Mouse (Mus musculus) spleen, adult 18-20 months (tissue): ENCODE measurements at regions not wholly inside any gene's neighbourhood (a gene's known extent, or its start where the extent isn't known, plus 50 kb on each side); places are given as distances from the start of the nearest gene placed in this dataset.
"Not testable (repeated sequence)": the region's sequence is repeated elsewhere in the genome, so short reads cannot be mapped to it uniquely, and the experiment has no call there.

Source experiments
- DNase-seq, 2 experiments: peaks; one replicate each; pipeline ENCODE4 v3.0.0; 2022; ENCODE audit warnings: mixed read lengths in 2 of 2

GRCm38 (mm10) chr4:10344147-10344546 is 530.2 kb upstream of the 2610301B20Rik start:
- DNase-seq = no peak

GRCm38 (mm10) chr4:10351876-10352627 is 522.2 kb upstream of the 2610301B20Rik start:
- no peak for DNase-seq

GRCm38 (mm10) chr4:10357572-10357971 is 516.7 kb upstream of the 2610301B20Rik start:
- no peak for DNase-seq

GRCm38 (mm10) chr4:10389790-10390189 is 484.5 kb upstream of the 2610301B20Rik start:
- DNase-seq = no peak

GRCm38 (mm10) chr4:10397249-10397648 is 477.0 kb upstream of the 2610301B20Rik start:
- DNase-seq = no peak

- no peak for DNase-seq
Observed at GRCm38 (mm10) chr4:10398075-10398474, 476.2 kb upstream of the 2610301B20Rik start.

- no peak for DNase-seq
Observed at GRCm38 (mm10) chr4:10399649-10400048, 474.6 kb upstream of the 2610301B20Rik start.

GRCm38 (mm10) chr4:10402928-10403327 is 471.4 kb upstream of the 2610301B20Rik start:
- DNase-seq = no peak

GRCm38 (mm10) chr4:10404438-10404837 is 469.9 kb upstream of the 2610301B20Rik start:
- no peak for DNase-seq

- DNase-seq = no peak
Observed at GRCm38 (mm10) chr4:10405102-10405501, 469.2 kb upstream of the 2610301B20Rik start.

- DNase-seq = no peak
Observed at GRCm38 (mm10) chr4:10414274-10414673, 460.0 kb upstream of the 2610301B20Rik start.

GRCm38 (mm10) chr4:10421354-10421753 is 452.9 kb upstream of the 2610301B20Rik start:
- DNase-seq = no peak

- DNase-seq = no peak
Observed at GRCm38 (mm10) chr4:10434438-10434837, 439.9 kb upstream of the 2610301B20Rik start.

GRCm38 (mm10) chr4:10439921-10440320 is 434.4 kb upstream of the 2610301B20Rik start:
- DNase-seq = not testable (repeated sequence)

- DNase-seq = no peak
Observed at GRCm38 (mm10) chr4:10459603-10460002, 414.7 kb upstream of the 2610301B20Rik start.

- no peak for DNase-seq
Observed at GRCm38 (mm10) chr4:10480936-10481335, 393.4 kb upstream of the 2610301B20Rik start.

- DNase-seq = no peak
Observed at GRCm38 (mm10) chr4:10508163-10508821, 366.0 kb upstream of the 2610301B20Rik start.

GRCm38 (mm10) chr4:10510013-10510412 is 364.3 kb upstream of the 2610301B20Rik start:
- DNase-seq = no peak

- DNase-seq = no peak
Observed at GRCm38 (mm10) chr4:10550711-10551305, 323.5 kb upstream of the 2610301B20Rik start.

- no peak for DNase-seq
Observed at GRCm38 (mm10) chr4:10553724-10554123, 320.6 kb upstream of the 2610301B20Rik start.

GRCm38 (mm10) chr4:10560078-10560477 is 314.2 kb upstream of the 2610301B20Rik start:
- no peak for DNase-seq

GRCm38 (mm10) chr4:10604513-10604912 is 269.8 kb upstream of the 2610301B20Rik start:
- no peak for DNase-seq

GRCm38 (mm10) chr4:10607855-10608576 is 266.3 kb upstream of the 2610301B20Rik start:
- no peak for DNase-seq
